Mouse (Mus musculus) kidney, postnatal 4 days (tissue): ENCODE results near the gene Pex26.

Source experiments
- DNase-seq, 2 experiments: peaks; one replicate each; pipeline ENCODE4 v3.0.0; 2021; ENCODE audit warnings: mixed read lengths in 2 of 2

The Pex26 gene

DNA sequence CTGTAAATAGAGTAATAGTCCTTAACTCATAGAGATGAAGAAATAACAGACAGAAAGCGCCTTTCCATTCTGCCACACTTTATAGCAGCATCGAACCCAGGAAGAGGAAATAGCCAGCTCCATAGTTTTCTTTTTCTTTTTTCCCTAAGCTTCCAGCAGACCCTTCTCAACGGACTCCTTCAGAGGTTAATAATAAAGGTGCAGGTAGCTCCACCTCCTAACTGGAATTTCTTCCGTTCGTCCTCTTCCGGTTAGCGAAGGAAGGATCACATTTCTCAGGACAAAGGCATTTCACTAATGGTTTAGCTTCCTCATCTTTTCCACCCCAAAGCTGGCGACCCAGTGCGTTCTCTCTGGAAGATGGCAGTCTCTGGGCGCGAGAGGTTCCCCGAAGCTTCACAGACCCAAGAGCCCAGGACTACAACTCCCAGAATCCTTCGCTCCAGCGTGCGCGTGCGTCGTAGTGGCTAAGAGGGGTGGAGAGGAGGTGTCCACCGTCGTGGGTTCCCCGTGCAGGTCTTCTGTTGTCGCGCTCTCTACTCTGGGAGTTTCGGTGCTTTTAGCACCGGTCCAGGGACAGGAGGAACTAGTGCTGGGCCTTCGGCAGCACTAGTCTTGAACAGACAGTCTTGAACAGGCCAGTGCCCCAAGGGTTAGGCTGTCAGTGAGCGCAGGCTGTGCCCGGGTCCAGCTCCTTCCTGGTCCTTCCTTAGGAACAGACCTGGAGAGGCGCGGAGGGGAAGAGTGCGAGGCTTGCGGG, at the start of gene Pex26:
Gene Pex26 (plus strand): TSS at position 254 of the 760 bp plus-strand sequence.
- DNase-seq = peak; percentile 91 to 93

DNA sequence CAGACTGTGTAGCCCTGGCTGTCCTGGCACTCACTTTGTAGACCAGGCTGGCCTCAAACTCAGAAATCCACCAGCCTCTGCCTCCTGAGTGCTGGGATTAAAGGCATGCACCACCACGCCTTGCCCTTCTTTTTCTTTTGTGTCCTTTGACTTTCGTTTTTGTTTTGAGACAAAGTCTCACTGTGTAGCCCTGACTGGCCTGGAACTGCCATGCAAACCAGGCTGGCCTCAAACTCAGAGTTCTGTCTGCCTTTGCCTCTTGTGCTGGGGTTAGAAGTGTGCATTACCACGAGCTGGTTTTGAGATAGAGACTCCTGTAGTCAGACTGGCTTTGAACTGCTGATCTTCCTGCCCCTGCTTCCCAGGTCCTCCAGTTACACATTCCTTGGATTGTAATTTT, 49.2 kb upstream of the Pex26 start:
- DNase-seq = no peak

- no peak for DNase-seq
Measured at GRCm38 (mm10) chr6:121134884-121135283, 48.6 kb upstream of the Pex26 start.

DNA sequence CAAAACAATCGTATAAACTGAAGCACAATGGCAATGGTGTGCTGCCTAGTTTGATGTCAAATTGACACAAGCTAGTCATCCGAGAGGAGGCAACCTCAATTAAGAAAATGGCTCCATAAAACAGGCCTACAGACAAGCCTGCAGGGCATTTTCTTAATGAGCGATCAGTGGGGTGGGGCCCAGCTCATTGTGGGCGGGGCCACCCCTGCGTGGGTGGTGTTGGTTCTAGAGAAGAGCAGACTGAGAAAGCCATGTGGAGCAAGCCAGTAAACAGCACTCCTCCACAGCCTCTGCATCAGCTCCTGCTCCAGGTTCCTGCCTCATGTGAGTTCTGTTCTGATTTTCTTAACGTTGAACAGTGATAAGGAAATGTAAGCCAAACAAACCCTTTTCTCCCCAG, 46.2 kb upstream of the Pex26 start:
- DNase-seq = no peak

GRCm38 (mm10) chr6:121138338-121139040, 45.0 kb upstream of the Pex26 start:
- DNase-seq = no peak

- no peak for DNase-seq
Measured at GRCm38 (mm10) chr6:121139271-121139670, 44.2 kb upstream of the Pex26 start.

- DNase-seq = no peak
Measured at GRCm38 (mm10) chr6:121142298-121142697, 41.2 kb upstream of the Pex26 start.

DNA sequence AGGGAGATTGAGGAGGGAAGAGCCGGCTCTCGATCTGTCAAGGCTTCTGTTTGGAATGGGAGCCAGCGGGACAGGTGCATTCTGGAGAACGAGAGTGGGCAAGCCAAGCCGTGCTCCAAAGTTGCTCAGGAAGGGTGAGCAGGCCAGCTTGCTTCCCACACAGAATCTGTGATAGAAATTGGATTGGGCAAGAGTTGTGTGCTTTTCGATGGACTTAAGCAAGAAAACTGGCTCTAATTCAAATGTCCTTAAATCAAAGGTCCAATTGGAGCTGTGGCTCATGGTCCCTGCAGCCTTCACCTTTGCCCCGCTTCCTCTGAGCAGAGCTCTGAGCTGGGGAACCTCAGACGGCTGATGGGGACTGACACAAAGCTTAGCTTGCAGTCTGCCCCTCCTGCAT, 40.0 kb upstream of the Pex26 start:
- DNase-seq = peak; percentile 50 to 68

DNA sequence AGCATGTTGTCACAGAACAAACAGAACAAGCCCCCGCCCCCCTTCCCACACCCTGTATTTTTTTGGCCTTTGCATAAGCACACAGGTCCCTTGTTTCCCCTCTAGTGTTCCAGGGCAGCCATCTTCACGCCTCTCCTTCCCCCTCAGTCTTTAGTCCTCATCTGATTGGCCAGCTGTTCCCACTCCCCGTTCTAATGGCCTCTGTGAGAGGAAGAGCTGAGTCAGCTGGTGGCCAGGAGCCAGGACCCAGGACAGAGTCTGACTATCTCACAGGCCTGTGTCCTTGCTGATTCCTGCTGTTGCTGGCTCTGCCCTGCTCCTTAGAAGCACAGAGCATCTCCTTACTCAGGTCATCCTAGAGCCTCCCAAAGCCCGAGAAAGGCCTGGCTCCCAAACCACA, 39.4 kb upstream of the Pex26 start:
- DNase-seq = peak; percentile 78 to 86

- no peak for DNase-seq
Measured at GRCm38 (mm10) chr6:121145010-121145604, 38.4 kb upstream of the Pex26 start.

GRCm38 (mm10) chr6:121145906-121146305, 37.6 kb upstream of the Pex26 start:
- no peak for DNase-seq

- peak in 1 of 2 experiments; percentile 16 for DNase-seq
Measured at GRCm38 (mm10) chr6:121146798-121147197, 36.7 kb upstream of the Pex26 start.

DNA sequence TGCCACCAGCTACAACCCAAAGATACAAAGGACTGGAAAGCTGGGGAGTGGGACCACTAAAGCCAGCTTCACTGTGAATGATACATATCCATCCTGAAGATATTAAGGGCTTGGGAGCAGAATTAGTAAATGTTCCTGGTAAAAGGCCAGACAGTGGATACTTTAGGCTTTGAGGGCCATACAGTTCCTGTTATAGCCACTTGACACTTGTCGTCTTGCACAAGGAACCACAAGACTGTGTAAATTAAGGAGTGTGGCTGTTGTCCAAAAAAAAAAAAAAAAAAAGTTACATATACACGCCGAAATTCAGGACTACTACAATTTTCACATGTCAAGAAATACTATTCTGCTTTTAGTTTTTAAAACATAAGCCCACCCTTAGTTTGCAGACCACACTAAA, 35.1 kb upstream of the Pex26 start:
- DNase-seq = no peak

GRCm38 (mm10) chr6:121149420-121149819, 34.0 kb upstream of the Pex26 start:
- no peak for DNase-seq

DNA sequence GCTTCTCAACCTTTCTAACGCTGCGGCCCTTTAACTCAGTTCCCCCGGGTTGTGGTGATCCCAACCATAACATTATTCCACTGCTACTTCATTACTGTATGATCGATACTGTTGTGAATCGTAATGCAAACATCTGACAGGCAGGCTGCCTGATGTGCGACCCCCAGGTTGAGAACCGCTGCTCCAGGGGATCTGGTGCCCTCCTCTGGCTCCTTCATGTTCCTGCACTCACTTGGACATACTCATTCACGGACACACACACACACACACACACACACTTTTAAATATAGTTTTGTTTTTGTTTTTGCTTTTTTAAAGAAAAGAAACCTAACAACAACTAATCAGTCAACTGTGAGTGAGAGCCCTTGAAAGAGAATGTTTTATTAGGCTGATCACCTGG, 33.3 kb upstream of the Pex26 start:
- DNase-seq = no peak

- peak in 1 of 2 experiments; percentile 53 for DNase-seq
Measured at GRCm38 (mm10) chr6:121151732-121152131, 31.7 kb upstream of the Pex26 start.

- no peak for DNase-seq
Measured at GRCm38 (mm10) chr6:121153177-121153576, 30.3 kb upstream of the Pex26 start.

GRCm38 (mm10) chr6:121154451-121155300, 28.8 kb upstream of the Pex26 start:
- no peak for DNase-seq

GRCm38 (mm10) chr6:121156030-121156429, 27.4 kb upstream of the Pex26 start:
- DNase-seq = no peak

DNA sequence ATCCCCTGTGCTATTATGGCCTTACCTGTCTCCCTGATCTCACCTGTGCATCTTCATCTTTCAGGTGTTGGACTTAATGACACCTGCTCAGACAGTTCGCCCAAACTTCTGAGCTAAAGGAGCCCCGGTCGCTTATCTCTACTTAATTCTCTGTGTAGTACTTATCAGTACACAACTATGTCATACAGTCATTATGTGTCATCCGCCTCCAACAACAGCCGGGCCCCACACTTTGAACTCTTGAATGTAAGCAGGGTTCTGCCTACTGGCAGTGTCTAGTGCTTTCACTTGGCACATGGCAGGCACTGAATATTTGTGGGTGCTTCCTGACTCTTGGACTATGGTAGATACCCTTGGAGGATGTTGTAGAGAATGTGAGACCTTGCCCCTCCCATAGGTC, 23.9 kb upstream of the Pex26 start:
- no peak for DNase-seq

GRCm38 (mm10) chr6:121160126-121160525, 23.3 kb upstream of the Pex26 start:
- DNase-seq = no peak

- DNase-seq = no peak
Measured at GRCm38 (mm10) chr6:121162616-121163015, 20.9 kb upstream of the Pex26 start.

- peak; percentile 36 to 61 for DNase-seq
Measured at GRCm38 (mm10) chr6:121166098-121166552, 17.3 kb upstream of the Pex26 start.
